Mouse (Mus musculus): ENCODE results near the gene P2ry10. TPM values are rescaled to one million over a fixed set of nuclear protein-coding genes. Genes with fewer than 3 reads are reported as not detected.
"Not testable (repeated sequence)": the region's sequence is repeated elsewhere in the genome, so short reads cannot be mapped to it uniquely, and the experiment has no call there.

The P2ry10 gene
- polyA plus RNA-seq (2016; fragmentation: Nextera tagmentation; extraction: Ambion mirVana) = not detected in 2 replicates

DNA sequence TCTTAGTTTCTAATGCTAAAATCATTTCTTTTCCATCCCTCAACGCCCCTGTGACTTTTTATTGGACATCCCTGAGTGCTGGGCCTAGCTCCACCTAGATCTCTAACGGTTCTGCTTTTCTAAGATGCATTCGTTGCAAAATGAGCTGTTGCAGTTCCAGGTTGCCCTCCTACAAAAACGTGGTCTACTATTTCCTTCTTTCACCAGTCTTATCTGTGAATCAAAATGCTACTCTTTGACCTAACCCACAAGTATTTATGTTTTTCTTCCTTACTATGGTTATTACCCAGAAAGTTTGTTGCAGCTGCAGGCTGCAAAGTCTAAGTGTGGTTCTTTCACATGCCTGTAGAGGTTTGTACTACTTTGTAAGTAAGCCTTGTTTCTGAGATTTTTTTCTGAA lies at the start of gene P2ry10:
P2ry10 (plus strand) TSS at position 316 of the 400 bp plus-strand sequence.
- H3K4me1 ChIP-seq (replicated peaks) = no peaks in the 10 kb centered on the region
- DNase-seq (ENCODE audit: low spot score) = no peak

GRCm38 (mm10) chrX:107039146-107039545 lies 49.1 kb upstream of the P2ry10 start:
- no peak for DNase-seq (ENCODE audit: low spot score)
- H3K9me3 ChIP-seq = no peaks in the 10 kb centered on the region
- H3K27ac ChIP-seq = no peak overlapping the region
- H3K4me1 ChIP-seq (replicated peaks) = no peaks in the 10 kb centered on the region
- H3K36me3 ChIP-seq = no peaks in the 10 kb centered on the region
- no peak overlapping the region for H3K4me3 ChIP-seq
- peaks cover 6% of the 10 kb centered on the region; the same call in 1 of the 2 replicates for H3K27me3 ChIP-seq (ENCODE audit: insufficient read depth, poor library complexity, severe bottlenecking)

More for the DNA sequence above, at the start of gene P2ry10:
- H3K4me3 ChIP-seq = no peak within 1 kb of the TSS
- no peaks in the 10 kb centered on the region for H3K36me3 ChIP-seq
- H3K27me3 ChIP-seq (ENCODE audit: insufficient read depth, poor library complexity, severe bottlenecking) = no peaks in the 10 kb centered on the region
- H3K9me3 ChIP-seq = no peaks in the 10 kb centered on the region
- WGBS = 65% methylated on average over 4 of the region's 4 CpGs
- no peak within 1 kb of the TSS for H3K27ac ChIP-seq

- no peak overlapping the region for H3K27ac ChIP-seq
- H3K36me3 ChIP-seq = no peaks in the 10 kb centered on the region
- 74% methylated on average over 2 of the region's 2 CpGs for WGBS
- H3K4me3 ChIP-seq = no peak overlapping the region
- H3K9me3 ChIP-seq = no peaks in the 10 kb centered on the region
- peaks cover 6% of the 10 kb centered on the region; the same call in 1 of the 2 replicates for H3K27me3 ChIP-seq (ENCODE audit: insufficient read depth, poor library complexity, severe bottlenecking)
- no peak for DNase-seq (ENCODE audit: low spot score)
- no peaks in the 10 kb centered on the region for H3K4me1 ChIP-seq (replicated peaks)
Measured at GRCm38 (mm10) chrX:107039635-107040034, 48.7 kb upstream of the P2ry10 start.

DNA sequence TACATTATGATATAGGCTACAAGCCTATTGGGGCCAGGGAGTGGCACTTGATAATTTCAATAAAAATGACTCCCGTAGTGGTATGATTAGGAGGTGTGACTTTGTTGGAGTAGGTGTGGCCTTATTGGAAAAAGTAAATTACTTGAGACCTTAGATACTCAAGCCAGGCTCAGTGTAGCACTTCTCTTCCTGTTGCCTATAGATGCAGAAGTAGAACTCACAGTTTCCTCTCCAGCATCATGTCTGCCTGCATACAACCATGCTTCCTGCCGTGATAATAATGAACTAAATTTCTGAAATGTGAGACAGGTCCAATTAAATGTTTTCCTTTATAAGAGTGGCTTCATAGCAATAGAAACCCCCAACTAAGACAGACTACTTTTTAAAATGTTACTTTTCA lies 45.9 kb upstream of the P2ry10 start:
- Histone ChIP-seq H3K27ac (no peak overlapping the region), H3K27me3 (ENCODE audit: insufficient read depth, poor library complexity, severe bottlenecking) (no peaks in the 10 kb centered on the region), H3K4me1 (replicated peaks) (no peaks in the 10 kb centered on the region), H3K36me3 (no peaks in the 10 kb centered on the region), H3K9me3 (no peaks in the 10 kb centered on the region), H3K4me3 (no peak overlapping the region)
- 92% methylated on average over 2 of the region's 2 CpGs for WGBS
- no peak for DNase-seq (ENCODE audit: low spot score)

DNA sequence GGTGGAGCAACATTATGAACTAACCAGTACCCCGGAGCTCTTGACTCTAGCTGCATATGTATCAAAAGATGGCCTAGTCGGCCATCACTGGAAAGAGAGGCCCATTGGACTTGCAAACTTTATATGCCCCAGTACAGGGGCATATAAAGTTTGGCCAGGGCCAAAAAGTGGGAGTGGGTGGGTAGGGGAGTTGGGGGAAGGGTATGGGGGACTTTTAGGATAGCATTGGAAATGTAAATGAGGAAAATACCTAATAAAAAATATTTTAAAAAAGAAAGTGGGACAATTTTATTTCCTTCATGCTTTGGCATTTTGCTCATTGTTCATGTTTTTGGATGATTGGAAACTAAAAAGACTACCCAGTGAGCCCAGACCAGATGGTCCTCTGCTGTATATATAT lies 4.9 kb upstream of the P2ry10 start:
- 91% methylated on average over 2 of the region's 2 CpGs for WGBS

GRCm38 (mm10) chrX:107084320-107084719 lies 4.0 kb upstream of the P2ry10 start:
- DNase-seq (ENCODE audit: low spot score) = no peak
- Histone ChIP-seq H3K9me3 (no peaks in the 10 kb centered on the region), H3K27ac (no peak overlapping the region), H3K4me1 (replicated peaks) (no peaks in the 10 kb centered on the region), H3K36me3 (no peaks in the 10 kb centered on the region), H3K4me3 (no peak overlapping the region), H3K27me3 (ENCODE audit: insufficient read depth, poor library complexity, severe bottlenecking) (no peaks in the 10 kb centered on the region)

More for the DNA sequence above, 4.9 kb upstream of the P2ry10 start:
- not testable (repeated sequence) for DNase-seq (ENCODE audit: low spot score); H3K4me3 ChIP-seq; H3K9me3 ChIP-seq; H3K27me3 ChIP-seq (ENCODE audit: insufficient read depth, poor library complexity, severe bottlenecking); H3K27ac ChIP-seq; H3K4me1 ChIP-seq (replicated peaks); H3K36me3 ChIP-seq

- no peaks in the 10 kb centered on the region for H3K9me3 ChIP-seq
- no peak for DNase-seq (ENCODE audit: low spot score)
- no peak overlapping the region for H3K27ac ChIP-seq
- H3K4me3 ChIP-seq = no peak overlapping the region
- H3K4me1 ChIP-seq (replicated peaks) = no peaks in the 10 kb centered on the region
- WGBS = 81% methylated on average over 5 of the region's 5 CpGs
- no peaks in the 10 kb centered on the region for H3K36me3 ChIP-seq
- H3K27me3 ChIP-seq (ENCODE audit: insufficient read depth, poor library complexity, severe bottlenecking) = no peaks in the 10 kb centered on the region
Measured at GRCm38 (mm10) chrX:107089131-107089530, 839 bp downstream of the P2ry10 start.

DNA sequence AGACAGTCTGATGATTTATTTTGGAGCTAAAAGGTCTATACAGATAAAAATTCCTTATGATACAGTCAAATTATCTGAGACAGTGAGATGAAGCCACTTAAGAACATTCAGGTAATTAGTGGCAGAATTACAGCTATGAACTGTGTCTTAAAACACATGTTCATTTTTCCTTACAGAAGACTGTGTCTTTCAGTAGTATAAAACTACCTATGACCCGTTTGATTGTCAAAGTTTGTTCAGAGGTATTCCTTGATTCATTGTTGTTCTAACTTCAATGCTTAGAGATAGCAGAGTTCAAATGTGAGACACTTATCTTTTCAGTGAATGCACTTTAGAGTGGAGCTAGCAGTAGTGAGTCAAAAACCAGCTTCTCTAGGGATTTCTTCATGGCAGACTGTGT lies 1.6 kb downstream of the P2ry10 start:
- no peaks in the 10 kb centered on the region for H3K36me3 ChIP-seq
- no peak overlapping the region for H3K27ac ChIP-seq
- H3K9me3 ChIP-seq = no peaks in the 10 kb centered on the region
- no peak for DNase-seq (ENCODE audit: low spot score)
- no peaks in the 10 kb centered on the region for H3K4me1 ChIP-seq (replicated peaks)
- H3K4me3 ChIP-seq = no peak overlapping the region
- no peaks in the 10 kb centered on the region for H3K27me3 ChIP-seq (ENCODE audit: insufficient read depth, poor library complexity, severe bottlenecking)
- 90% methylated on average over 1 of the region's 1 CpGs for WGBS

DNA sequence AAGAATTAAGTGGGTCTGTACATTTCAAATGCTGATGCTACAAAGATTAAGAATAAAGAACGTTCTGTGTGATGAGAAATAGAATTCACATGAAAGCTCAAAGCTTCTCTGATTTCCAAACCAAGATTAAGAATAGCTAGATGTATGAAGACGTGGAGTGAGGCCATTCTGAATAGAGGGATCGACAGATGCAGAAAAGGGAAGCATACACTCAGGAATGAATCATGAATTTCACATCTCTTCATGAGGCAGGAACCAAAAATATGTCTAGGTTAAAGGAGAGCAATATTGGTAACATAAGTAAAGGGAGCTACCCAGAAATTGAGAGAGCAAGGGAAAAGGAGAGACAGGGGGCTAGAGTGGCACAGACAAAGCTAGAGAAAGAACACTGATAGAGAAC lies 7.3 kb downstream of the P2ry10 start:
- Histone ChIP-seq H3K4me1 (replicated peaks) (no peaks in the 10 kb centered on the region), H3K9me3 (no peaks in the 10 kb centered on the region), H3K27me3 (ENCODE audit: insufficient read depth, poor library complexity, severe bottlenecking) (no peaks in the 10 kb centered on the region), H3K36me3 (no peaks in the 10 kb centered on the region), H3K27ac (no peak overlapping the region), H3K4me3 (no peak overlapping the region)
- no peak for DNase-seq (ENCODE audit: low spot score)
- WGBS = 73% methylated on average over 3 of the region's 3 CpGs

GRCm38 (mm10) chrX:107116333-107116732 lies 28.0 kb downstream of the P2ry10 start:
- Histone ChIP-seq H3K27ac (no peak overlapping the region), H3K4me3 (no peak overlapping the region), H3K27me3 (ENCODE audit: insufficient read depth, poor library complexity, severe bottlenecking) (no peaks in the 10 kb centered on the region), H3K9me3 (no peaks in the 10 kb centered on the region), H3K36me3 (no peaks in the 10 kb centered on the region), H3K4me1 (replicated peaks) (no peaks in the 10 kb centered on the region)
- WGBS = 89% methylated on average over 1 of the region's 1 CpGs
- no peak for DNase-seq (ENCODE audit: low spot score)

- no peak overlapping the region for H3K4me3 ChIP-seq
- no peaks in the 10 kb centered on the region for H3K4me1 ChIP-seq (replicated peaks)
- no peaks in the 10 kb centered on the region for H3K36me3 ChIP-seq
- no peak for DNase-seq (ENCODE audit: low spot score)
- WGBS = 86% methylated on average over 1 of the region's 1 CpGs
- H3K27ac ChIP-seq = no peak overlapping the region
- no peaks in the 10 kb centered on the region for H3K27me3 ChIP-seq (ENCODE audit: insufficient read depth, poor library complexity, severe bottlenecking)
- no peaks in the 10 kb centered on the region for H3K9me3 ChIP-seq
Measured at GRCm38 (mm10) chrX:107116987-107117386, 28.7 kb downstream of the P2ry10 start.

- Histone ChIP-seq H3K27me3 (ENCODE audit: insufficient read depth, poor library complexity, severe bottlenecking) (no peaks in the 10 kb centered on the region), H3K9me3 (no peaks in the 10 kb centered on the region), H3K36me3 (no peaks in the 10 kb centered on the region), H3K4me3 (no peak overlapping the region), H3K27ac (no peak overlapping the region), H3K4me1 (replicated peaks) (no peaks in the 10 kb centered on the region)
- no peak for DNase-seq (ENCODE audit: low spot score)
- 85% methylated on average over 3 of the region's 3 CpGs for WGBS
Measured at GRCm38 (mm10) chrX:107143184-107143583, 54.9 kb downstream of the P2ry10 start.

DNA sequence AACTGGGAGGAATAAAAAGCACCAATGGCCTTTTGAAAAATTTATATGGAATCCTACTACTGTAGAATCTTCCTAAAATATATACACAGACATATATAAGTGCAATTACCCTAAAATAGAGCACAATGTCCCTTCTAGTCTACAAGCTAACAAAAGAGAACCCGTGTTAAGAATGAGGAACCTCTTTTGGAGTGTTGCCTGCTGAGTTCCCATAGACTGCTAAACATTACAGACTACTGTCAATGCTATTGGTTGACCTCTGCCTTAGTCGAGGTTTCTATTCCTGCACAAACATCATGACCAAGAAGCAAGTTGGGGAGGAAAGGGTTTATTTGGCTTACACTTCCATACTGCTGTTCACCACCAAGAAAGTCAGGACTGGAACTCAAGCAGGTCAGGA lies 55.6 kb downstream of the P2ry10 start:
- no peaks in the 10 kb centered on the region for H3K27me3 ChIP-seq (ENCODE audit: insufficient read depth, poor library complexity, severe bottlenecking)
- no peak overlapping the region for H3K4me3 ChIP-seq
- WGBS = 71% methylated on average over 2 of the region's 2 CpGs

GRCm38 (mm10) chrX:107148681-107149080 lies 60.4 kb downstream of the P2ry10 start, which contains the start of gene P2ry10b:
Gene P2ry10b, plus strand, starts transcription at chrX:107148927.
- 91% methylated on average over 3 of the region's 3 CpGs for whole genome bisulfite sequencing
- no peak for DNase-seq (ENCODE audit: low spot score)

More for the DNA sequence above, 55.6 kb downstream of the P2ry10 start:
- H3K4me1 ChIP-seq (replicated peaks) = no peaks in the 10 kb centered on the region
- no peaks in the 10 kb centered on the region for H3K36me3 ChIP-seq
- H3K27ac ChIP-seq = no peak overlapping the region
- no peak for DNase-seq (ENCODE audit: low spot score)
- H3K9me3 ChIP-seq = no peaks in the 10 kb centered on the region

More at GRCm38 (mm10) chrX:107148681-107149080, 60.4 kb downstream of the P2ry10 start, which contains the start of gene P2ry10b:
- no peaks in the 10 kb centered on the region for H3K27me3 ChIP-seq (ENCODE audit: insufficient read depth, poor library complexity, severe bottlenecking)
- H3K36me3 ChIP-seq = no peaks in the 10 kb centered on the region
- no peak within 1 kb of the TSS for H3K4me3 ChIP-seq
- no peaks in the 10 kb centered on the region for H3K4me1 ChIP-seq (replicated peaks)
- H3K9me3 ChIP-seq = no peaks in the 10 kb centered on the region
- no peak within 1 kb of the TSS for H3K27ac ChIP-seq

Measured in hindbrain, embryonic 10.5 days (tissue).